Mouse (Mus musculus) kidney, postnatal 0 days (tissue): ENCODE results near the gene Lgals2. TPM values are rescaled to one million over a fixed set of nuclear protein-coding genes. Genes with fewer than 3 reads are reported as not detected.

Experiments
- ATAC-seq: fragments of 200-750 bp; cut with Nextera tagmentation; replicated peaks from 2 replicates; pipeline ENCODE4 v1.8.0; 2017; ENCODE audit warnings: low read depth, moderate number of reproducible peaks, moderate TSS enrichment, moderate library complexity; ENCODE audit not compliant: low FRiP score
- DNase-seq: peaks from one replicate; pipeline ENCODE4 v3.0.0-alpha.2; 2016; ENCODE audit warnings: low spot score
- H3K27ac ChIP-seq: fragments of 300-500 bp; sonication (generic); 2 replicates; pipeline ENCODE4 v1.5.1; 2014; ENCODE audit warnings: mild to moderate bottlenecking
- H3K27me3 ChIP-seq: fragments of 300-500 bp; sonication (generic); 2 replicates; pipeline ENCODE4 v1.6.1; 2014; ENCODE audit warnings: low read length, mixed read lengths; ENCODE audit not compliant: insufficient read depth
- H3K36me3 ChIP-seq: fragments of 300-500 bp; sonication (generic); 2 replicates; pipeline ENCODE4 v1.6.1; 2014; ENCODE audit warnings: low read length, mixed read lengths; ENCODE audit not compliant: insufficient read depth
- H3K4me1 ChIP-seq: fragments of 300-500 bp; sonication (generic); replicated peaks from 2 replicates; pipeline ENCODE4 v1.6.1; 2014; ENCODE audit warnings: antibody characterized with exemption, low read length, mixed read lengths; ENCODE audit not compliant: insufficient read depth
- H3K4me2 ChIP-seq: fragments of 300-500 bp; sonication (generic); 2 replicates; pipeline ENCODE4 v1.6.1; 2014; ENCODE audit warnings: mild to moderate bottlenecking, low read length, moderate library complexity, mixed read lengths
- H3K4me3 ChIP-seq: fragments of 300-500 bp; sonication (generic); replicated peaks from 2 replicates; pipeline ENCODE4 v1.5.1; 2014; ENCODE audit warnings: low read depth, low read length
- H3K9ac ChIP-seq: fragments of 300-500 bp; sonication (generic); 2 replicates; pipeline ENCODE4 v1.6.1; 2014; ENCODE audit warnings: low read depth, low read length
- H3K9me3 ChIP-seq: fragments of 300-500 bp; sonication (generic); replicated peaks from 2 replicates; pipeline ENCODE4 v1.6.1; 2016; ENCODE audit warnings: low read length, inconsistent platforms, mixed read lengths
- CTCF ChIP-seq: IDR thresholded peaks from 2 replicates; pipeline ENCODE4 v1.5.1; 2016; ENCODE audit warnings: antibody characterized with exemption, low read depth, mild to moderate bottlenecking, moderate library complexity
- WGBS: fragments of 180-500 bp; shearing (Covaris S2); extraction: QIAGEN DNeasy Blood & Tissue Kit; methylation state at CpG from one replicate; pipeline ENCODE4 v1.1.7; 2014; 5-methylcytosine and 5-hydroxymethylcytosine counted together
- microRNA-seq: library from miRNA; unstranded; fragments of <30 nt; microRNA quantifications from one replicate; pipeline ENCODE4, GENCODE M21; 2016
- polyA plus RNA-seq: library from polyadenylated mRNA; unstranded; fragments of >200 nt; fragmentation: Nextera tagmentation; extraction: Ambion mirVana; gene quantifications from 2 replicates; pipeline ENCODE4 v1.2.1, GENCODE M21; 2015

The Lgals2 gene
- polyA plus RNA-seq, 1 experiment from 2014 or later = 0.91 TPM

GRCm38 (mm10) chr15:78803499-78803900, 51.8 kb downstream of the Lgals2 start:
- Histone ChIP-seq H3K4me3 (no peak overlapping the region), H3K4me1 (peaks cover 21% of the 10 kb centered on the region; the same call in 1 of the 2 replicates), H3K9ac (no peak overlapping the region), H3K27ac (peak overlapping the region; percentile 89), H3K36me3 (no peaks in the 10 kb centered on the region), H3K27me3 (peaks cover 5% of the 10 kb centered on the region; the same call in 1 of the 2 replicates), H3K4me2 (peak overlapping the region; percentile 96), H3K9me3 (no peaks in the 10 kb centered on the region)
- ATAC-seq (peak; percentile 18), DNase-seq (peak; percentile 37)
- no peak for TF ChIP-seq CTCF
- WGBS = 6% methylated on average over 8 of the region's 8 CpGs

DNA sequence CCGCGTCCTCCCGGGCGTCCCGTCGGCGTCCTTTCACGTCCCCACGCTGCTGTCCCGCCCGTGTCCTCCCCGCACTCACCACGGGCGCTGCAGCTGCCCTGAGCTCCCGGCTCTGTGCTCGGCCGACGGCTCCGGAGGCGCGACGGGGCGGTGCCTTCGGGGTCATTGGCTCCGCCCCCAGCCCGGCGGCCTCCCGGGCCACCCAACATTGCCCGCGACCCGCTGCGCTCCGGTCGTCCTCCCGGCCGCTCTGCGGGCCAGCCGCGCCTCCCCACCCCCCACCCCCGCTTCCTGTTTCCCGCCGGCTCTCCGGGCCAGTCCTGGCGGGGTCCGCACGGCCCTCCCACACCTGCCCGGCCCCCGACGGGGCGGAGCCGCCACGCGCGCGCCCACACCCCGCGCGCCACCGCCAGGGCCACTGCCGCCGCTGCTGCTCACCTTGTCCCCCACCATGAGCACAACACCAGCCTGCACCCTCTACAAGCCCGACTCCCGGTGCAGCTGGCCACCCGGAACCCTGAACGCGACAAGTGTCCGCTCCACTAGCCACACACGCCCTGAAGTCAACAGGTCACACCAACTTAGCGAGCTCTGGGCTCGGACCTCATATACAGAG, 52.4 kb downstream of the Lgals2 start, which contains the start of gene Card10:
Gene Card10 (minus strand): TSS at position 267 of the 616 bp plus-strand sequence.
- Histone ChIP-seq H3K4me1 (peaks cover 21% of the 10 kb centered on the region; the same call in 1 of the 2 replicates), H3K9me3 (no peaks in the 10 kb centered on the region), H3K36me3 (no peaks in the 10 kb centered on the region), H3K4me3 (peak within 1 kb of the TSS; percentile 67), H3K27ac (peak within 1 kb of the TSS; percentile 89), H3K4me2 (peak within 1 kb of the TSS; percentile 96), H3K9ac (peak within 1 kb of the TSS; percentile 78), H3K27me3 (peaks cover 5% of the 10 kb centered on the region; the same call in 1 of the 2 replicates)
- no peak for TF ChIP-seq CTCF
- 2% methylated on average over 68 of the region's 70 CpGs for WGBS
- DNase-seq (peak; percentile 43), ATAC-seq (peak; percentile 76)

DNA sequence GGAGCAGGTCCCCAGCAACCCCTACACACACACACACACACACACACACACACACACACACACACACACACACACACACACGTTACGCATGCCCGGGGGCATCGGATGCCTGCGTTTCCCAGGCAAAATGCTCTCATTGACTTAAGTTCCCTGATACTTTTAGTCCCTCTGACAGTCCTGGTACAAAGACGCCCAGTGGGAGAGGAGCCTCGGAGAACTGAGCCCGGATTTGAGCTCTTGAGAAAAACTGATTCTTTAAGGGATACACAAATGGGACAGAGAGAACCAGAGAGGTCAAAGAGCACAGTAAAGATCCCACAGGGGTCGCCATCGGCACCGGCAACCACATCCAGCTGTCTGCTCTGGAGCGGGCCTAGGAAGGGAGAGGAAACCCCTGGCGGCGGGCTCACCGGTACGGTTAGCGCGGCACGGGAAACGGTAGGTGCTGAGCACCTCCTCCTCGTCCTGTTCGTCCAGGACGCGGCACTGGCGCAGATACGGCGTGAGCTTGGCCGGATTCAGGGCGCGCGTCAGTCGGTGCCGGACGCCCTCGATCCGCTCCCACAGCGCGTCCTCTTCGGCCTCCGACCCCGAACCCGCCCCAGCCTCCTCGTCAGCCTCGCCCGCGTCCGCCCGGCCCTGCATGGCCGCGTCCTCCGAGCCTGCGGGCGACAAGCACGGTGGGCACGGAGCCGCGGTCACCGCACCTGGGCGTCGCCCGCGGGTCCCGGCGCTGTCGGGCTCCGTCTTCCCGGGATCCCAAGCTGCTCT, 53.2 kb downstream of the Lgals2 start:
- peak; percentile 15; the same call in 1 of the 2 replicates for TF ChIP-seq CTCF
- peak overlapping the region; percentile 67 for H3K4me3 ChIP-seq
- no peaks in the 10 kb centered on the region for H3K9me3 ChIP-seq
- peaks cover 5% of the 10 kb centered on the region; the same call in 1 of the 2 replicates for H3K27me3 ChIP-seq
- ATAC-seq (peak; percentile 31), DNase-seq (no peak)
- no peaks in the 10 kb centered on the region for H3K36me3 ChIP-seq
- peak overlapping the region; percentile 96 for H3K4me2 ChIP-seq
- peak overlapping the region; percentile 89 for H3K27ac ChIP-seq
- 1% methylated on average over 67 of the region's 67 CpGs for WGBS
- H3K9ac ChIP-seq = peak overlapping the region; percentile 78
- peaks cover 22% of the 10 kb centered on the region; the same call in 1 of the 2 replicates for H3K4me1 ChIP-seq

GRCm38 (mm10) chr15:78801571-78801970, 53.8 kb downstream of the Lgals2 start:
- no peaks in the 10 kb centered on the region for H3K9me3 ChIP-seq
- peak overlapping the region; percentile 96 for H3K4me2 ChIP-seq
- TF ChIP-seq CTCF = no peak
- no peak for ATAC-seq
- no peak overlapping the region for H3K27ac ChIP-seq
- H3K9ac ChIP-seq = peak overlapping the region; percentile 78
- H3K4me3 ChIP-seq = peak overlapping the region; percentile 67
- peaks cover 5% of the 10 kb centered on the region; the same call in 1 of the 2 replicates for H3K27me3 ChIP-seq
- no peak for DNase-seq
- no peaks in the 10 kb centered on the region for H3K36me3 ChIP-seq
- WGBS = 47% methylated on average over 9 of the region's 9 CpGs
- peaks cover 22% of the 10 kb centered on the region; the same call in 1 of the 2 replicates for H3K4me1 ChIP-seq

Small RNA genes within 50 kb of the gene (microRNA-seq; reads per million reads assigned to microRNA genes)
- not detected for gene Mir6955

Other genes with a start within 250 kb of the Lgals2 start
- 0.10 and 0.13 TPM in 2 replicates for gene Elfn2, start 136.8 kb downstream of the Lgals2 start, polyA plus RNA-seq
- gene Mfng, start 82.1 kb downstream of the Lgals2 start, polyA plus RNA-seq = 18.8 and 18.9 TPM in 2 replicates
- gene Card10, start 52.5 kb downstream of the Lgals2 start, polyA plus RNA-seq = 8.2 and 9.2 TPM in 2 replicates
- gene Cdc42ep1, start 12.9 kb downstream of the Lgals2 start, polyA plus RNA-seq = 51.4 and 57.1 TPM in 2 replicates
- gene Gga1, start 21.7 kb upstream of the Lgals2 start, polyA plus RNA-seq = 41.5 and 42.8 TPM in 2 replicates
- 0.30 TPM in 1 of 2 replicates, not detected in the other for gene Gm49510, start 44.1 kb upstream of the Lgals2 start, polyA plus RNA-seq
- gene Sh3bp1, start 44.2 kb upstream of the Lgals2 start, polyA plus RNA-seq = 19.6 and 24.6 TPM in 2 replicates
- gene Pdxp, start 58.4 kb upstream of the Lgals2 start, polyA plus RNA-seq = 7.1 and 7.8 TPM in 2 replicates
- gene Lgals1, start 71.2 kb upstream of the Lgals2 start, polyA plus RNA-seq = 576 and 592 TPM in 2 replicates
- 43.8 and 46.8 TPM in 2 replicates for gene Nol12, start 79.4 kb upstream of the Lgals2 start, polyA plus RNA-seq
- 30.5 and 33.0 TPM in 2 replicates for gene Triobp, start 92.2 kb upstream of the Lgals2 start, polyA plus RNA-seq
- gene H1f0, start 172.9 kb upstream of the Lgals2 start, polyA plus RNA-seq = 522 and 524 TPM in 2 replicates
- gene Galr3, start 186.4 kb upstream of the Lgals2 start, polyA plus RNA-seq = 0.13 and 0.24 TPM in 2 replicates
- gene Ankrd54, start 207.4 kb upstream of the Lgals2 start, polyA plus RNA-seq = 42.5 and 42.6 TPM in 2 replicates
- 199 and 218 TPM in 2 replicates for gene Eif3l, start 219.7 kb upstream of the Lgals2 start, polyA plus RNA-seq